In genomic region chr11:45799732-45800386, GRCm38 (mm10) we compare ENCODE assay signal across 9 mouse cellular contexts. TPM values are rescaled to one million over a fixed set of nuclear protein-coding genes. Genes with fewer than 3 reads are reported as not detected.
A peak's percentile ranks its signal among the peaks of the same experiment; 100 is the strongest.
DNase-seq lines count a peak whose midpoint lies in the region; ATAC-seq and TF ChIP-seq lines count a peak whose summit lies in the region.
"Had no signal": no experiment of that assay in that cellular context is flagged by ENCODE, and none has a peak within 500 bp of the region (broad histone marks: within the 10 kb centered on the region; RNA-seq: fewer than 3 reads in every experiment).

No protein-coding gene starts in this region.

- H3K4me1 ChIP-seq in forebrain, embryonic 10.5 days: peaks cover 27% of the 10 kb centered on the region
- no peaks in the 10 kb centered on the region for H3K4me1 ChIP-seq in forebrain, embryonic 14.5 days (ENCODE audit: control insufficient read depth, insufficient read depth, low read length)
- peaks cover 2% of the 10 kb centered on the region in 2 experiments; a peak in 2 of 4 replicates for H3K4me1 ChIP-seq in ES-E14 (ENCODE audit: control insufficient read depth in 2 of 2, insufficient read depth in 2 of 2, low read length in 2 of 2, poor library complexity in 1 of 2)
- H3K4me1 ChIP-seq in kidney, embryonic 16.5 days (ENCODE audit: insufficient read depth, low read length): peaks cover 22% of the 10 kb centered on the region
- peaks cover 29% of the 10 kb centered on the region for H3K4me1 ChIP-seq in liver, postnatal 0 days (ENCODE audit: insufficient read depth)

- DNase-seq in forebrain, embryonic 10.5 days (ENCODE audit: extremely low spot score, low spot score): no peak
- no peak for DNase-seq in forebrain, embryonic 14.5 days (ENCODE audit: low spot score)
- DNase-seq in ES-E14 (ENCODE audit: low read depth, low spot score): peak; percentile 35
- DNase-seq in liver, postnatal 0 days: no peak
- no peak for DNase-seq in adrenal gland, adult 2 months
- DNase-seq in urinary bladder, postnatal 4 days (ENCODE audit: low spot score in 2 of 2): no peak
- DNase-seq in layer of hippocampus, postnatal 14 days (ENCODE audit: low spot score in 2 of 2): no peak

- TF ChIP-seq CTCF in liver, postnatal 0 days (IDR thresholded peaks at IDR 0.05; ENCODE audit: low read depth): no peak

- WGBS in forebrain, embryonic 10.5 days: 31% methylated on average over 9 of the region's 9 CpGs
- WGBS in forebrain, embryonic 14.5 days: 16% methylated on average over 9 of the region's 9 CpGs
- WGBS in kidney, embryonic 16.5 days: 15% methylated on average over 9 of the region's 9 CpGs
- WGBS in liver, postnatal 0 days (ENCODE audit: insufficient replicate concordance): 37% methylated on average over 9 of the region's 9 CpGs

- no peak overlapping the region for H3K4me2 ChIP-seq in forebrain, embryonic 14.5 days (ENCODE audit: low read length)
- peak overlapping the region; percentile 37 for H3K4me2 ChIP-seq in kidney, embryonic 16.5 days (replicated peaks; ENCODE audit: low read depth, low read length)
- peak overlapping the region; percentile 49 for H3K4me2 ChIP-seq in liver, postnatal 0 days (ENCODE audit: low read depth, low read length)

- ATAC-seq in forebrain, embryonic 14.5 days: no peak
- ATAC-seq in kidney, embryonic 16.5 days (ENCODE audit: low FRiP score, low TSS enrichment): peak; percentile 54; the same call in 1 of the 2 replicates
- no peak; the same call in 1 of the 2 replicates for ATAC-seq in liver, postnatal 0 days

- H3K9me3 ChIP-seq in forebrain, embryonic 10.5 days: no peaks in the 10 kb centered on the region
- no peaks in the 10 kb centered on the region for H3K9me3 ChIP-seq in forebrain, embryonic 14.5 days (replicated peaks; ENCODE audit: control insufficient read depth, low read length)
- no peaks in the 10 kb centered on the region for H3K9me3 ChIP-seq in ES-E14 (ENCODE audit: control insufficient read depth, insufficient read depth, low read depth, low read length)
- H3K9me3 ChIP-seq in kidney, embryonic 16.5 days (ENCODE audit: low read length): no peaks in the 10 kb centered on the region
- H3K9me3 ChIP-seq in liver, postnatal 0 days (ENCODE audit: low read length): no peaks in the 10 kb centered on the region

- peak overlapping the region; percentile 12; the same call in 1 of the 2 replicates for H3K4me3 ChIP-seq in forebrain, embryonic 10.5 days
- no peak overlapping the region for H3K4me3 ChIP-seq in forebrain, embryonic 14.5 days (ENCODE audit: low read depth, low read length)
- no peak overlapping the region for H3K4me3 ChIP-seq in ES-E14 (ENCODE audit: insufficient read depth in 1 of 2, low read depth in 1 of 2, low read length in 2 of 2, poor library complexity in 1 of 2, severe bottlenecking in 1 of 2)
- H3K4me3 ChIP-seq in kidney, embryonic 16.5 days (ENCODE audit: low read length): no peak overlapping the region
- no peak overlapping the region for H3K4me3 ChIP-seq in liver, postnatal 0 days (ENCODE audit: low read depth, low read length)
- H3K4me3 ChIP-seq: myocyte had no signal

- no peak for TF ChIP-seq EP300 in liver, postnatal 0 days (IDR thresholded peaks at IDR 0.05; ENCODE audit: low read depth)

- peaks cover 10% of the 10 kb centered on the region for H3K27me3 ChIP-seq in forebrain, embryonic 10.5 days (ENCODE audit: poor library complexity, severe bottlenecking)
- H3K27me3 ChIP-seq in forebrain, embryonic 14.5 days (replicated peaks; ENCODE audit: control insufficient read depth, insufficient read depth, low read length): no peaks in the 10 kb centered on the region
- H3K27me3 ChIP-seq in kidney, embryonic 16.5 days (ENCODE audit: insufficient read depth, low read length): no peaks in the 10 kb centered on the region
- H3K27me3 ChIP-seq in liver, postnatal 0 days (ENCODE audit: insufficient read depth, low read length): no peaks in the 10 kb centered on the region

- H3K36me3 ChIP-seq in forebrain, embryonic 10.5 days (replicated peaks): no peaks in the 10 kb centered on the region
- no peaks in the 10 kb centered on the region for H3K36me3 ChIP-seq in forebrain, embryonic 14.5 days (ENCODE audit: control insufficient read depth, insufficient read depth, low read length)
- no peaks in the 10 kb centered on the region for H3K36me3 ChIP-seq in ES-E14 (ENCODE audit: control insufficient read depth, insufficient read depth, low read length, poor library complexity, severe bottlenecking)
- H3K36me3 ChIP-seq in kidney, embryonic 16.5 days (ENCODE audit: insufficient read depth, low read length): no peaks in the 10 kb centered on the region
- no peaks in the 10 kb centered on the region for H3K36me3 ChIP-seq in liver, postnatal 0 days (replicated peaks; ENCODE audit: insufficient read depth, low read length)

- H3K9ac ChIP-seq in forebrain, embryonic 14.5 days (ENCODE audit: low read length): no peak overlapping the region
- no peak overlapping the region for H3K9ac ChIP-seq in ES-E14 (ENCODE audit: insufficient read depth, low read depth, low read length, poor library complexity, severe bottlenecking)
- no peak overlapping the region for H3K9ac ChIP-seq in kidney, embryonic 16.5 days (replicated peaks; ENCODE audit: low read length)
- no peak overlapping the region for H3K9ac ChIP-seq in liver, postnatal 0 days (replicated peaks)

- in situ Hi-C loops in ES-E14 (cut with MboI; ENCODE audit: low sequenced_read_pairs in 2 of 2, unreplicated experiment in 2 of 2): no loop called here

- no peak overlapping the region for H3K27ac ChIP-seq in forebrain, embryonic 10.5 days
- H3K27ac ChIP-seq in forebrain, embryonic 14.5 days (ENCODE audit: low read depth, low read length): no peak overlapping the region
- H3K27ac ChIP-seq in ES-E14 (ENCODE audit: insufficient read depth, low read depth, low read length, poor library complexity, severe bottlenecking): no peak overlapping the region
- 0 out of 2 replicates have a peak overlapping the region, but pooled peaks have one; percentile 3 for H3K27ac ChIP-seq in kidney, embryonic 16.5 days (ENCODE audit: low read length)
- H3K27ac ChIP-seq in liver, postnatal 0 days (ENCODE audit: low read depth): peak overlapping the region; percentile 5; the same call in 1 of the 2 replicates

TF ChIP-seq in ES-E14, 5 proteins besides CTCF, POLR2A, EP300 and RAD21:
- TF ChIP-seq ZC3H11A (IDR thresholded peaks at IDR 0.05; ENCODE audit: borderline replicate concordance, low read depth, low read length) (no peak), MAFK (IDR thresholded peaks at IDR 0.05; ENCODE audit: insufficient read depth, low read depth, low read length) (no peak), ZNF384 (IDR thresholded peaks at IDR 0.05; ENCODE audit: low read depth, low read length) (no peak), HCFC1 (IDR thresholded peaks at IDR 0.05; ENCODE audit: borderline replicate concordance, insufficient read depth, low read length) (no peak), CHD2 (IDR thresholded peaks at IDR 0.05; ENCODE audit: low read depth, low read length) (no peak)

RNA-seq across cellular contexts. Expression of gene Clint1, which starts 52.0 kb away (rescaled TPM):
- 62.8 and 64.2 TPM in 2 replicates for polyA plus RNA-seq in forebrain, embryonic 10.5 days (2016; fragmentation: Nextera tagmentation; extraction: Ambion mirVana)
- polyA plus RNA-seq in forebrain, embryonic 14.5 days (2014; fragmentation: Nextera tagmentation; extraction: Ambion mirVana): 38.4 and 43.2 TPM in 2 replicates
- total RNA-seq in ES-E14 (2012; rRNA removed): 31.0 and 40.7 TPM in 2 replicates
- 104 and 106 TPM in 2 replicates for polyA plus RNA-seq in kidney, embryonic 16.5 days (2015; fragmentation: Nextera tagmentation; extraction: Ambion mirVana)
- polyA plus RNA-seq in liver, postnatal 0 days (2015; fragmentation: Nextera tagmentation; extraction: Ambion mirVana): 33.6 and 37.3 TPM in 2 replicates
- 10 to 100 TPM; 61.2 to 99.1 TPM for total RNA-seq in adrenal gland, adult 2 months (2021)
- 26.1 and 41.4 TPM in 2 replicates for polyA plus RNA-seq in adrenal gland, adult 2 months (2012; rRNA removed)
- 10 to 100 TPM; 51.1 to 53.1 TPM for total RNA-seq in layer of hippocampus, postnatal 14 days (2021)

Comparison
In these comparisons a context has a peak if more than half of its experiments do, and no peak if none do; other contexts are left out.
1. H3K27ac ChIP-seq: peak in kidney, embryonic 16.5 days (single experiment) and liver, postnatal 0 days (single experiment); none in forebrain, embryonic 10.5 days (single experiment), forebrain, embryonic 14.5 days (single experiment) and ES-E14 (single experiment).